Mouse (Mus musculus) CD4-positive helper T cell, adult 2 months (primary cell): Measurements from ENCODE around the gene Gm21822.
"Not testable (repeated sequence)": the region's sequence is repeated elsewhere in the genome, so short reads cannot be mapped to it uniquely, and the experiment has no call there.

Experiments used
- DNase-seq: peaks from one replicate; pipeline ENCODE4 v3.0.0-alpha.2; 2012; ENCODE audit warnings: low read depth, missing footprints, low spot score

The Gm21822 gene

DNA sequence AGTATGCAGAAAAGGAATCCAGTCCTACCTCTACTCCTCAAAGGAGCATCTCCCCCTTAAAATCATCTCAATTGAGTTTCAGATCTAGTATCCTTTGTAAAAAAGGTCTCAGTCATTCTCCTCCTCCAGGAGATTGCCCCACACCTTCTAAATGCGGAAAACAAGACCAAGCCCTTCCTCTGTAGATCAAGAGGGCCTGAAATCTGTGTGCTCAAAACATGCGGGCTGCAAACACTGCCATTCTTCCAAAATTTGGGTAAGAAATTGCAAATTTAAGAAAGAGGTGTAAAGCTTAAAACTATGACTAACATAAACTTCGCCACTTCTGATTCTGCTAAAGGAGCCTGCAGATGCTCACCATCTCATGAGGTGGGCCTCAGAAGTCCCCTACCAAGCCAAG is at the start of gene Gm21822:
Gene Gm21822 (plus strand): TSS at position 301 of the 400 bp plus-strand sequence.
- not testable (repeated sequence) for DNase-seq
